Mouse (Mus musculus) megakaryocyte, embryonic 14.5 days (primary cell): ENCODE measurements around the gene Bend4.

ENCODE experiments used
- FLI1 ChIP-seq: IDR thresholded peaks from 2 replicates; pipeline ENCODE4 v1.6.1; 2012; ENCODE audit warnings: low read length, inconsistent platforms, mixed read lengths
- GATA1 ChIP-seq: IDR thresholded peaks from 3 replicates; pipeline ENCODE4 v1.6.1; 2012; ENCODE audit warnings: mixed read lengths, low read length, inconsistent platforms, borderline replicate concordance

DNA sequence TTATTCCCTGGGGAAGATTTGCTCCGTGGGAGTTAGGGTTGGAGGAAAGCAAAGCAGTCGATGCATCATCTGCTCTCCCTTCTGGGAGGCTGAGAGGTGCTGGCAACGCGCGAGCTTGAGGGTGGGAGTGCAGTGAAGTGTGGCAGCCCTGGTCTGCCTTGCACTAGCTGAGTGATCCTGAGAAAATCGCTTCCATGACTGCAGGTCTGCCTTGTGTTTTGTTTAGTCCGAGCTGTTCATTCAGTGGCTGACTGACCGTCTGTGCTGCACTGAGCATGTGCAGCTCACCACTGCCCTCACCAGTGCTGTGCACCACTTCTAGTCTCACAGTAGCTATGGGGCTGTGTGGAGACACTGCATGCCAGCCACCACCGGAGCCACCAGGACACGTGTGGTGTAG is 79.2 kb downstream of the Bend4 start:
- TF ChIP-seq FLI1 (no peak), GATA1 (no peak)
